Mouse (Mus musculus): ENCODE results near the gene Ankrd11.

Ankrd11 gene

DNA sequence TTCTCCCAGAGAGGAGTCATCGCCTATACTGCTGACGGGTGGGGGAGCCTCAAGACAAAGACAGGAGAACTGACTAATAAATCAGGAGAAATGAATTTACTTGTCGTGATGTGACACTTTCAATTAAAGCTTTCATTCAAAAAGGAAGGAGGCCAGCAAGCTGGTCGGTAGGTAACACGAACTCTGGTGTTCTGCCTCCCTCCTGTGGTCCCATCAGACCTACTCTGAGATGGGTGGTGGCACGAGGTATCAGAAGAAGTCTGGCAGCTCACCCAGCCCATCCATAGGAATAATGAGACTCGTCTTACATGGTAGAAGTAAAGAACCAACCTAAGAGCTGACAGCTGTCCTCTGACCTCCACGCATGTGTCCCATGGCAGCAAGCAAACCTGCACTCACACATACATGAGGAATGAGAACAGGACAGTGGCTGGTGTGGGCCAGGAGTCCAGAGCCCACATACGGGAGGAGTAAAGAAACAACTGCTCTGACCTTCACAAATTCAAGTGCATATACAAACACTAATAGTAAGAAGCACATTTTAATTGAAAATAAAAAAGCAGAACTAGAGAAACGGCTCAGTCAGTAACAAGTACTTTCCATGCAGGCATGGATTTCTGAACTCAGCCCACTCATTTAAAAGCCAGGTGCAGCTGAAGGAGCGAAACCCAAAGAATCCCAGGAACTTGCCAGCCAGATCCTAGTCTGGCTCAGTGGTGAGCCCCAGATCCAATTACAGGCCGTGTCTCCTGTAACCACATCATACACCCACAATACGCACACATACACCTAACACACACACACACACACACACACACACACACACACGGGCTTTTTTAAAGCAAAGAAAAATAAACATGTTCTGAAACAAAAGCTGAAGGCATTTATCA, 37.8 kb downstream of the Ankrd11 start:
- DNase-seq (ENCODE audit: low read depth) = no peak

DNA sequence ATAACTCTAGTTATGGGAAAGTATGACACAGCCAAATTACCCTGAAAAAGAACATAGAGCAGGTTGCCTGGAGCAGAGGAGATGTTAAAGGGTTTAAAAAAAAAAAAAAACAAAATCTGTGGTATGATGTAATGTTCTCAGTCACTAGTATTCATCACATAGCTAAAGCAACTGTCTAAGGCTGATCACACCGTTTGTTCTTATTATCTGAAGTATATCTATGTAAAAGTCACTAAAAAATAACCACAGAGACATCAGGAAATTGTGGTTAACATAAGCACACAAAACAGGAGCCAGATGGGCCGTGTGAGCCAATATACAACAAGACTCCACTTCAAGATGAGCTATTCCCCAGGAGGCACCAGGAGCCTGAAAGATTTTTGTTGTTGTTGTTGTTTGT, 41.8 kb downstream of the Ankrd11 start:
- peak; percentile 92 for DNase-seq (ENCODE audit: low read depth)

DNA sequence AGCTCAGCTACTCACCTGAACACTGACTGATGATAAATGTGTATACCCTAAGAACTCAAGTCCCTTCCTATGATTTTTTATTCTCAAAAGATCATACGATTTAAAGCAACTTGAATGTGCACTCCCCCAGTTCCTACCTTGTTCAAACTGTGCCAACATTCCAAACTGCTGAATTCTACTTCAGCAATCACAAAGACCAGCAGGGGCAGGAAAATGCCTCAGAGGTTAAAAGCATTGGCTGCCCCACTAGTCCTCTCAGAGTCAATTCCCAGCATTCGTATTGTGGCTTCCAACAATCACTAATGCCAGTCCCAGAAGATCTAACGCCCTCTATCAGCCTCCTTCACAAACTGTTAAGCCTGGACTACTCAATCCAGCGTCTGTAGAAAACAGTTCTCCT, 44.1 kb downstream of the Ankrd11 start:
- no peak for DNase-seq (ENCODE audit: low read depth)

DNA sequence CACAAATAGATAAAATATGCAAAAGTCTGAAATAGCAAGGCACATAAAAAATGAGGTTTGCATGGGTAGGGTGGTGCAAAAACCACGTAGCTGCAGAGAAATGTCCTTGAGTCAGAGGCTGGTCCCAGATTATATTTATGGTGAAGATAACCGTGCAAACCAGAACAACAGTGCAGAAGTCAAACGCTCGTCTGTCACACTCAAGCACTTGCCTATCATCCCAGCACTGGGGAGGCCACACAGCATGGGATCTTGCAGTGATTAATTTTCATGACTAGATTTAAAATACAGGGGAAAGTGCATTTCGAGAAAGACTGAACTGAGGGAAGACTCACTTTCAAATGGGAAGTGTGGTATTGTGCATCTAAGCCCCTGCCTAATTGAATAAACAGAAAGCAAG, 48.3 kb downstream of the Ankrd11 start:
- DNase-seq (ENCODE audit: low read depth) = no peak

DNA sequence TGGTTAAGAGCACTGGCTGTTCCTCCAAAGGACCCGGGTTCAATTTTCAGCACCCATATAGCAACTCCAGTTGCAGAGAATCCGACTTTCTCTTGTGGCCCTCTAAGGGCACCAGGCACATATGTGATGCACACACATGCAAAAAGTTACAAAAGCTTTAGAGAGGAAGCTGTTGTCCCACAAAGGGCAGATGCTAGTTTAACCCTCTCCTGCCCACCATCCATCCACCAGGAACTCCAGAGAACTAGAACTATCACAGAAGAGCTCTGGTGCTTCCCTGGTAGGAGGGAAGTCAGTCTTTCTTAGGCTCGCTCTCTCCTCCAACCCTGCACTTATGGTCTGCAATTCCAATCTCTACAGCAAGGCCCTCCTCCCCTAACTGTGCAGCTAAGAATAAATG, 49.0 kb downstream of the Ankrd11 start:
- DNase-seq (ENCODE audit: low read depth) = no peak

DNA sequence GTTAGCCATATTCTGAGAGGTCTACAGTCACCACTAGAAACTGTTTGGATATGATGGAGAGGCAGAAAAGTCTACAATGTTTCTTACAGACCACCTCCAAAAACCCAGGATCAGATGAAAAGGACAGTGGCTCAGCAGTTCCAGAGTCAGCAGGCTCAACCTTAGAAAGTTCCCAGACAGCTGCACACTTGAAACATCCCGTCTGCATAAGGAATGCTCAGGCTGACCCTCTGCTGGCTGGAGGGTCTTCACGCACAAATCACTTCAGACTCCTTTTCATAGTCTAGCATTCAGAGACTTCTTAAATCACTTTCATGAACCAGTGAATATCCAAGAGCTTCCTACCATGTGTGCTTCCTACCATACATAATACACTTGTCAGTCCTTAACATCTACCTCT, 49.8 kb downstream of the Ankrd11 start:
- no peak for DNase-seq (ENCODE audit: low read depth)

DNA sequence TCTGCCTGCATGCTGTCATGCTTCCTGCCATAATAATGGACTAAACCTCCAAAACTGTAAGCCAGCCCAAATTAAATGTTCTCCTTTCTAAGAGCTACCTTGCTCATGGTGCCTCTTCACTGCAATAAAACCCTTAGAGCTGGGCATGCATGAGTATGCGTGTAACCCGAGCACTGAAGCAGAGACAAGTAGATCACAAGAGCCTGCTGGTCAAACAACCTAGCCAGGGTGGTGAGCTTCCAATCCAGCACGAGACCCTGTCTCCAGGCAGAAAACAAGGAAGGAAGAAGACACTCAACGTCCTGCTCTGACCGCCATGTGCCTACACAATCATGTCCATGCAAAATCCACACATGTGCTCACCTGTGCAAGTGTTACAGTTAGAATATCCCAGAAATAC, 50.7 kb downstream of the Ankrd11 start:
- DNase-seq (ENCODE audit: low read depth) = no peak

DNA sequence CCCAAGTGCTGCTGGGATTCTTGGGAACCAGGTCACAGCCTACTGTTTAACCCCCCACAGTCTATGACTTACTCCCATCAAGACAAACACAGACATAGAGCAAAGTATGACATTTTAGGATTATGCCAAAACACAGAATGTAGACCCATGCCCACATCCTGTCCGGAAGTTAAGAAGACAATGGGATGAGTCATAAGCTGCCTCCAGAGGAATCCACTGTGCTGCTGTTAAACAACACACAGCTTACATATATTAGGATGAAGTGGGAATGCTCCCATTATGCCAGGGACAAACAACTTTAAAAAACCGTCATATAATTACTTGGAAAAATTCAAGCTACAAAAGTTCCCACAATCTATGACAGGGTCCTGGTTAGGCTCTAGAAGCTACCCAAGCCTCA, 52.1 kb downstream of the Ankrd11 start:
- peak; percentile 90 for DNase-seq (ENCODE audit: low read depth)

DNA sequence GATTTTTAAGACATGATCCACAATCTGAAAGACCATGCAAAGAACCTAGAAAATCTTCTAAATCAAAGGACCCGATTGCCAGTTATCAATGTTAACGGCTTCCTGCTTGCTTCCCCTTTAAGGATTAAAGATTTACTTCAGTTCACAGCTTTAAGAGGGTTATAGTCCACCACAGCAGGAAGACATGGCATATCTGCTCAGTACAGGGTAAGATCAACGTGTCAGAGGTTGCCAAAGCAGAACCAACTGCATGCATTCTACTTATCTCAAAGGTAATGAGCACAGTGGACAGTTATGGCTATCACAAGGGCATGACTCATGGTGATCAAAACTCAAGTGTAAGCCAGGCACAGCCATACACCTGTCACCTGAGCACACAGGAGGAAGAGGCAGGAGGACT, 53.1 kb downstream of the Ankrd11 start:
- DNase-seq (ENCODE audit: low read depth) = peak; percentile 87

DNA sequence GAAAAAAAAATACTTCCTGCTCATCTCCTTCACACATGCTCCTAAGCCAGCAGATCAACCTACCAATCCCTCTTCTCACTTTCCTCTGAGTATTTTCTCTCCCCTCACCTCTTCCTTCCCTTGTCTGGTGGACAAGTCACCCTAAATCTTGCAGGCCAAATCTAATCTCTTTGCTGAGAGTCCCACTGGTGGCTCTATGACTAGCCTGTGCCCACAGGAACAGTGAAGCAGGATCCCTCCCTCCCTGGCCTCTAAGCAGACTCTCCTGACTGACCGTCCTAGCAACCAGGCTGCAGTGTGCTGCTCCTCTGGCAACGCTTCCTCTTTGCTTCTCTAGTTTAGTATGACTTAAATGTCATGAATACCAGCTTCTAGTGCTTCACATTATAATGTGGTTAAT, 54.8 kb downstream of the Ankrd11 start:
- peak; percentile 56 for DNase-seq (ENCODE audit: low read depth)

DNA sequence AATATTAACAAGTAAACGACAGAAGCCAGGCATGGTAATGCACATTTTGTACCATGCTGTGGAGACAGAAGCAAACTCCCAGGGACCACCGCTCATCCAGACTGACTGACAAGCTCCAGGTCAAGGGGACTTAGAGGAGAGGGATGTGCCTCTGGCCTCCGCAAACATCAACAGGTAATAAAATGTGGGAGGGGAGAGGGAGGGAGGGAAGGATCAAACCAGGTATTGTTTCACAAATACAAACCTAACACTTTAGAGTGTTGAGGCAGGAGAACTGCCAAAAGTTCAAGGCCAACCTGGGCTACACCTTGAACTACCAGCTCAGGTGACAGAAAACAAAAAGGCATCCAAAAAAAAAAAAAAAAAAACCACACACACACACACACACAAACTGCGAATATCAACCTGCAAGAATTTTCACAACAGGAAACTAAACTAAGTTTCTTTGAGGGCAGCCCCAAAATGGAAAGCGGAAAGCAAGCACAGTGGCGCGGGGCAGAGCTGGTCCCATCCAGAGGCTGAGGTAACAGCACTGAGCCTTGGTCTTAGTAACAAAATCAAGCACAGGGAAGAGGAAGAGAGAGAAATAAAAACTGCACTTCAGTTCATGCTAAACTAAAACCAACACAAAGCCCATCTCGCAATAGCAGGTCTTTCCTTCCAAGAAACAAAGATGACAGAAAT, 55.4 kb downstream of the Ankrd11 start:
- no peak for DNase-seq (ENCODE audit: low read depth)

DNA sequence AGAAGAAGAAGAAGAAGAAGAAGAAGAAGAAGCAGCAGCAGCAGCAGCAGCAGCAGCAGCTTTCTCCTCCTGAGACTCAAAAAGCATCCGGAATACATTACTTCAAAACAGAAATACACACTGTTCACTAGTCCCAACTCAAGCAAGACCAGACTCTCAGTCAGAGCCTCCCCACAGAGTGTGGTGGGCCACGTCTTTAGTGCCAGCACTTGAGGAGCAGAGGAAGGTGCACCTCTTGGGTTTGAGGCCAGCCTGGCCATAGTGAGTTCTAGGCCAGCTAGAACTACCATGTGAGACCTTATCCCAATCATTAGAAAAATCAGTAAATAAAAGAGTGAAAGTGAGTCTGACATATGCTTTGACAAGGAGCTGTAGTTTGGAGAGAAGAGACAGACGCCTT, 57.9 kb downstream of the Ankrd11 start:
- DNase-seq (ENCODE audit: low read depth) = no peak

DNA sequence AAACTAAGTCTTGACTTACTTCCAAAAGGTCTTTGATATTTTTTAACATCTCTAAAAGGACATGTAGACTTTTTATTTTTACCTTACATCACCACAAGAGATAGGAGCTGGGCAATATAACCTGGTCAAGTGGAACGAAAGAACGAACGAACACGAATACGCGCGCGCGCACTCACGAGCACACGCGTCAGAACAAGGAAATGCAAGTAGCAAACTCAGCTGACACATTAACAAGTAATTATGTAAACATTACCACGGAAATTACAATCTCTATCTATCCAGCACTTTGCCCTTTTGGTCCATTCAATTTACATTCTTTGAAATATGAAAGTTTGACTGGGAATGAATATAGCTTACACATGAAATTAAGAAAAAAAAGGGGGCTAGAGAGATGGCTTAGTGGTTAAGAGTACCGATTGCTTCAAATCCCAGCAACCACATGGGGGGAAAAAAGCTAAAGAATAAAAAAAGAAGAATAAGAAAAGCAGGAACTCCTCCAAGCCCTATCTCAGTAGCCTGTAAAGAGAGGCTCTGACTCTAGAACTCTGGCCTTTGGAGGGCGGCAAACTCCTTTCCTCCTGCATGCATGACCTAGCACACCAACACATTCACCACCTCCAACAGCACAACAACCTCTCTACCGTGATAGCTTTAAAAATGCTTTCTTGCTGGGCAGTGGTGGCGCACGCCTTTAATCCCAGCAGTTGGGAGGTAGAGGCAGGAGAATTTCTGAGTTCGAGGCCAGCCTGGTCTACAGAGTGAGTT, 58.7 kb downstream of the Ankrd11 start:
- DNase-seq (ENCODE audit: low read depth) = peak; percentile 71

DNA sequence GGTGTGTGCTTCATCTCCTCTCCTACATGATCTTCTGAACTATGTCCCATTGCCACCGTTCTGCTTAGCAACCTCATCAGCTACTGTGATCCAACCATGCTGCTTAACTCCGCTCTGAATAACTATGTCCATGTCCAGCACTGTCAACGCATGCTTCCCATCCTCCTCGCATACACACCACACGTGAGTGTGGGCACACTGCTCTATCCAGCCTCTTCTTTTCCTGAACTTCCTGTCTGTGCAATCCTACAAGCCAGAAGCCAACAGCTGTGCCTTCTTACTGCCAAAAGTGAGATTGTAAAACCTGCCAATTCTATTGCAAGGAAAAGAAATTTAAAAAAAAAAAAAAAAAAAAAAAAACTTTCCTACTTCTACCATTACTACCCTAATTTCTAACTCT, 60.4 kb downstream of the Ankrd11 start:
- DNase-seq (ENCODE audit: low read depth) = no peak

DNA sequence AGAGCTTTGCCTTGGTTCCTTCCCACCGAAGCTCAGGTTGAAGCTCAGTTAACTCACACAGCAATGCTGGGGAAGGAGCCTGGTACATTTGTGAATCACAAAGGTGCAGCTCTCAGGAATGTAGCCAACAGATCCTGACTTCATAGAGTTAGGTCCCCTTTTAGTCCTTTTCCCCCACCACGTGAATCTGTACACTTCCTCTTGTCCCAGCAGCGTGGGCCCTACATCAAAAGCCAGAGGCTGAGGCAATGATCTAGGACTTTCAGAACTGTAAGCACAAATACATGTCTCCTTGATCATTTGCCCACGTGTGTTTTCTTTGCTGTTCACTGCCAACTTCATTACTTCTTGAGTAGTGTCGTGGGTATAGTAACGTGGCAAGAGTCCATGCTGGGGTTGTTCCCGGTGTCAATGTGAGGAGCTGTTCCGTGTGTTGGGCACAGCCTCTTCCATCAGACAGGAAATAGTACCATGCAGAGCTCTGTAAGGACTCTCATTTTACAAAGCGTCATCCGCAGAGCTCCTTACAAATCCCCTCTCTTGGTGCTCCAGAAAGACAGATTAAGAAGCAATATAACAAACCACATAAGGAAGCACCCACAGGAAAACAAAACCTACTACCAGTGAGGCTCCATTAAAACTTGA, 62.1 kb downstream of the Ankrd11 start:
- peak; percentile 55 for DNase-seq (ENCODE audit: low read depth)

DNA sequence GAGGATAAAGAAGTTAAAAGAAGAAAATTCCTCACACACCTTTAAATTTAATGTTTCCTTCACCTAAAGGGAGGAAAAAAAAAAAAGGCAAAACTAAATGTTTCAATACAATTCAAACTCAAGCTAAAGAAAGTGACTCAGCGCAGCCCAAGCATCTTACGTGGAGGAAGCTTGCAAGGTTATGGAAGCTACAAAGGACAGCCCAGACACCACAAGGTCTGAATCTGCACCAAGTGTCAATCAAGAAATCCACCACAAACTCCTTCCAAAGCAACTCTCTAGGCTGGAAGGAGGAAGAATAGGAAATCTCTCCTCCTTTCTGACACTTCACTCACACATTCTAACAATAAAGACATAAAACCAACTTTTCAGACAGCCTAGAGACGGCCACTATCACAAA, 62.7 kb downstream of the Ankrd11 start:
- DNase-seq (ENCODE audit: low read depth) = peak; percentile 90

DNA sequence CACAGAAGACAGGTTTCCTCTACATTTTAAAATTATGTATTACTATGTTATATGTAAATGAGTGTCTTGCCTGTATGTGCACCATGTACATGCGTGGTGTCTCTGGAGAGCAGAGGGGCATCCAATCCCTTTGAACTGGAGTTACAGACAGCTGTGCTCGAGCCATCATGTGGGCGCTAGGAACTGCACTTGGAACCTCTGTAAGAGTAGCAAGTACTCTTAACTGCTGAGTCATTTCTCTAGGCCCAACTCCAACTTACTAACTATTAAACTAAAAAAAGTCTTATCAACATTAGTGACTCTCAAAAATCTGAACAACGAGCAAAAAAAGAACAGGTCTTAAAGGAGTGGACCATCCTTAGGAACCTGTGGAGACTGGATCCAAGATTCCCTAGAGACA, 66.0 kb downstream of the Ankrd11 start:
- peak; percentile 78 for DNase-seq (ENCODE audit: low read depth)

DNA sequence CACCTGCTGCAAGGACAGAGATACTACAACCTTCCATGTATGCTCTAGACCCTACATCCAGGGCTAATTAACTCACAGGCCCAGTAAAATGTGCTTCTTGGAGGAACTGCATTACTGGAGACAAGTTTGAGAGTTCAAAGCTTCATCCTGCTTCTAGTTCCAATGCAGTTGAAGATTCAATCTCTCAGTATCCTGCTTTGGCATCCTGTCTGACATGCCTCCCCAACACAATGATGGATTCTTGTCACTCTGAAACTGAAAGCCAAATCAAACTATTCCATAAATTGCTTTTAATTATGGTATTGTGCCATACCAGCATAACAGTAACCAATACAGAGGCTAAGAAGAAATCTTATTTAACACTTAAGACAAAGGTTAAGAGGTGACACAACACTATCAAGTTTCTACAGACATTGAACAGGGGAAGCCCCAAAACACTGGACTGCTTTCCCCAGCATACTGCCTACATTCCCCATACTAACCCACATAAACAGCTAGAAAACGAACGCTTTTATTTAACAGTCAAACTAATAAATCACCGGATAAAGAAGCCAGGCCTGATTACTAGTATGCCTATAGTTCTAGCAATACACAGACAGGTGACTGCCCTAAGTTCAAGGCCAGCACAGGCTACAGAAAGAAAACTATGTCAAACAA, 72.0 kb downstream of the Ankrd11 start:
- no peak for DNase-seq (ENCODE audit: low read depth)

DNA sequence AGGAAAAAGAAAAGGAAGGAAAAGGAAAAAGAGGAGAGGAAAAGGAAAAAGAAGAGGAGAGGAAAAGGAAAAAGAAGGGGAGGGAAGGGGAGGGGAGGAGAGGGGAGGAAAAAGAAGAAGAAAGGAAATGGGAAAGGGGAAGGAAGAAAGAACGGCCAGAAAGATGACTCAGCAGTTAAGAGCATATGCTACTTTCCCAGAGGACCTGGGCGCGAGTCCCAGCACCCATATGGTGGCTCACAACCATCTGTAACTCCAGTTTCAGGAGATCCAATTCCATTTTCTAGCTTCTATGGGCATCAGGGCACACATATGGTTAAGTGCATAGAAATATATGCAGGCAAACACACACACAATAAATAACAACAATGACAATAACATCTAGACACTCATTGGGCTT, 73.9 kb downstream of the Ankrd11 start:
- DNase-seq (ENCODE audit: low read depth) = no peak

DNA sequence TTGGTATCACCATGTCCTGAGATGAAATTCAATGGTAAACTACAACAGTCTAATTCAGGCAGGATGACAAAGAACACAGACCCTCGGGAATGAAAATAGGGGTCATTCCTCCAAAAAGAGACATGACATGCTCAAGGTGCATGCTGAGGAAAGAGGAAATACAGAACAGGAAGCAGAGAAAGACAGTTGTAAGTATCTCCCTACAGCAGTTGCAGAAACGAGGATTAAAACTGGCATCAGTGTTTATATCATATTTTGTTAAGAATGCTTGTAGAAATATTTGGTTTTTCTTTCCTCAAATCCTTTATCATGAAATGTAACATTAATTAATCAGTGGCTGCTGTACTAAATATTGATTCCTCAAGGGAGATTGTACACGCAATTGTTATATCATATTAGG, 75.4 kb downstream of the Ankrd11 start:
- DNase-seq (ENCODE audit: low read depth) = no peak

DNA sequence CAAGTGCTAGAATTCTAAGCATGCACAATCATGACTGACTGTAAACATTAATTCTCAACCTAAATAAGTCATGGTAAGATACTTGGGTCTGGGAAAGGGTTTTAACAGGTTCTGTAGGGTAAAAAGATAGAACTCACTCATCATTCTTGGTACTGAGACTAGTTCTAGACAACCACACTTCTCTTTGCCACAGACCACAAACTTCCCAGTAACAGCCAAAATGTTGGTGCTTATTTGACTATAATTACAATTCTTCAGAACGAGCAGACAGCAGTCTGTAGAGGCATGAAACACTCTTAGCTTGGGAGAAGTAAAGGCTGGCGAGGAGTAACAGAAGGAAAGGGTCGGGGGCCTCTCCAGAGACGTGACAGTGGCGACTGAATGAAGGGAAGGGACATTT, 80.0 kb downstream of the Ankrd11 start:
- peak; percentile 52 for DNase-seq (ENCODE audit: low read depth)

DNA sequence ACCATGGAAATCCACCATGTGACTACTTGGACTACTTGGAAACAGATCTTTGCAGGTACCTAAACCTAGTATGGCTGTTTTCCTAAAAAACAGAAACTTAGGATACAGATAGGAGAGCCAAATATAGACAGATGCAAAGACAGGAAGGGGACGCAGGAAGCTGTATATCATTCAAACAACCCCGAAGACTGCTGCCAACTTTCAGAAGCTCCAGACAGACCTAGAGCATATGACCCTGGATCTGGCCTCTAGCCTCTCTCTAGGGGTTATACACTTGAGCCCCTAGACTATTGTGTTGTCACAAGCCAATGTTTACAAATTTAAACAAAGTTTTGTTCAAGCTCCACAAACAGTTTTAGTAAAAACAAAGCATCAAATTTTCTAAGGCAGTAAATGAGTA, 80.6 kb downstream of the Ankrd11 start:
- no peak for DNase-seq (ENCODE audit: low read depth)

All from 416B (cell line).